Mouse (Mus musculus) hindbrain, embryonic 13.5 days (tissue): ENCODE data around the gene Irx3. TPM values are rescaled to one million over a fixed set of nuclear protein-coding genes. Genes with fewer than 3 reads are reported as not detected.

Experiments
- ATAC-seq: fragments of 200-750 bp; cut with Nextera tagmentation; 2 replicates; pipeline ENCODE4 v1.8.0; 2017; ENCODE audit warnings: moderate TSS enrichment; ENCODE audit not compliant: low FRiP score
- H3K27ac ChIP-seq: fragments of 300-500 bp; sonication (generic); 2 replicates; pipeline ENCODE4 v1.5.1; 2015; ENCODE audit warnings: inconsistent platforms, mild to moderate bottlenecking, moderate library complexity
- H3K27me3 ChIP-seq: fragments of 300-500 bp; sonication (generic); 2 replicates; pipeline ENCODE4 v1.6.1; 2015; ENCODE audit warnings: mild to moderate bottlenecking, inconsistent platforms
- H3K36me3 ChIP-seq: fragments of 300-500 bp; sonication (generic); 2 replicates; pipeline ENCODE4 v1.6.1; 2015; ENCODE audit warnings: mild to moderate bottlenecking, inconsistent platforms
- H3K4me1 ChIP-seq: fragments of 300-500 bp; sonication (generic); replicated peaks from 2 replicates; pipeline ENCODE4 v1.6.1; 2015; ENCODE audit warnings: inconsistent platforms
- H3K4me2 ChIP-seq: fragments of 300-500 bp; sonication (generic); 2 replicates; pipeline ENCODE4 v1.6.1; 2015; ENCODE audit warnings: inconsistent platforms, mild to moderate bottlenecking, moderate library complexity
- H3K4me3 ChIP-seq: fragments of 300-500 bp; sonication (generic); 2 replicates; pipeline ENCODE4 v1.5.1; 2015; ENCODE audit warnings: mild to moderate bottlenecking, inconsistent platforms
- H3K9ac ChIP-seq: fragments of 300-500 bp; sonication (generic); 2 replicates; pipeline ENCODE4 v1.6.1; 2015; ENCODE audit warnings: mild to moderate bottlenecking, inconsistent platforms
- H3K9me3 ChIP-seq: fragments of 300-500 bp; sonication (generic); 2 replicates; pipeline ENCODE4 v1.6.1; 2016; ENCODE audit warnings: inconsistent platforms
- WGBS: fragments of 180-500 bp; shearing (Covaris S2); methylation state at CpG from one replicate; pipeline ENCODE4 v1.1.7; 2015; 5-methylcytosine and 5-hydroxymethylcytosine counted together
- polyA plus RNA-seq: library from polyadenylated mRNA; unstranded; fragments of >200 nt; fragmentation: Nextera tagmentation; extraction: Ambion mirVana; gene quantifications from 2 replicates; pipeline ENCODE4 v1.2.1, GENCODE M21; 2015

Irx3 gene
- polyA plus RNA-seq, 1 experiment from 2014 or later: 20.4 TPM

DNA sequence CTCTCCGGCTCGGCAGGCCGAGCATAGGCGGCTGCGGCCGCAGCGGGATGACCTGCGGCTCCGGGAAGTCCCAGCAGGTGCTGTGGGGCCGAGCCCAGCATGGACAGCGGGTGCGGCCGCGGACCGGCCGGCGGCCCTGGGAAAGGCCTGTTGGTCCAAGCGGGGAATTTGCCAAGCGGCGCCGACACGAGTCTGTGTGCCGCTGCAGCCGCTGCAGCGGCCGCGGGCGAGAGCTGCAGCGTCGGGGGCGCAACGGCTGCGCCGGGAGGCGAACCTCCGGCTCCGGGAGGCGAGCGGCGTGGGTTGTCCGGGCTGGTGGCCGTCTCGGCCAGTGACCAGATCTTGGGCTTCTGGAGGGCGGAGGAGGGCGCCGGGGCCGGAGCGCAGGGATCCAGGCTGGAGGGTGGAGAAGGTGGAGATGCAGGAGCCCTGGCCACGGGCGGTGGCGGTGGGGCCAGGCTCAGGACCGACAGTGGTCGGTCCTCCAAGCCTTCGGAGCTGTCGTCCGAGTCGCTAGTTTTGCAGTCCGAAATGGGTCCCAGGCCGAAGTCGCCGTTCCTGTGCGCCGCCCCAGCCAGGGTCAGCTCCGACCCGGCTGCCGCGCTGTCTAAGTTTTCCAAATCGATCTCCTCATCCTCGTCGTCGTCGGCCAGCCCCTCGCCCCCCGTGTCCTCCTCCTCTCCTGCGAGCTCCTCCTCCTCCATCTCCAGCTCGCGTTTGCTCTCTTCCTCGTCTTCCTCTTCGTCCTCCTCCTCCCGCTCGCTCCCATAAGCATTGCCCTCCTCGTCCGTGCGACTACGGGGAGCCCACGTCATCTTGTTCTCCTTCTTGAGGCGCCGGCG lies 2.0 kb downstream of the Irx3 start:
- Histone ChIP-seq H3K27me3 (peaks cover 78% of the 10 kb centered on the region), H3K36me3 (no peaks in the 10 kb centered on the region), H3K9ac (peak overlapping the region; percentile 95), H3K4me3 (peak overlapping the region; percentile 59), H3K27ac (peak overlapping the region; percentile 96), H3K4me2 (peak overlapping the region; percentile 66), H3K9me3 (no peaks in the 10 kb centered on the region), H3K4me1 (peaks cover 74% of the 10 kb centered on the region)
- no peak for ATAC-seq
- WGBS: under 1% methylated on average over 82 of the region's 89 CpGs

DNA sequence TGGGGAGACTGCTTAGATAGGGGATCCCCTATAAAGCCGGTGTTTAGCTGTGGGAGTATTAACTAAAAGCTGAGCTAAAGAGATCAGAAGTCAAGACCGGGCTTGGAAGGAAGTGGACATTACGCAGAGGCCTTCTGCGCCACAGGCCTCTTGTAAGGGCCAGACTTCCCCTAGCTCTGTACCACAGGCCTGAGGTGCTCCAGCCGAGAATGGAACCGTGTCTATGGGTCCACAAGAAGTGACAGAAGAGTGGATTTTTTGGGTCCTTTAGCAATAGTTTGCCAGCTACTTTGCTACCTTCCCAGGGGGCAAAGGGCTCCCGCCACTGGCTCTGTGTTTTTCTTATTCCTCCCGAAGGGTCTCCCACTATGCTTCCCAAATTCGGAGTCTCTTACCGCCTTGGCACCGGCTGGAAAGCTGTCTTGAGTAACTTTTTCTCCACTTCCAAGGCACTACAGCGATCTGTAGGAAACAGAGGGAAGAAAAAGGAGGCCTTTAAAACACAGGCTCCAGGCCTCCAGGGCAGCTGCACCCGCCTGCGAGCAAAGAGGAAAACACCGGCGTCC lies 2.8 kb downstream of the Irx3 start:
- H3K27me3 ChIP-seq: peaks cover 78% of the 10 kb centered on the region
- peak overlapping the region; percentile 96 for H3K27ac ChIP-seq
- H3K9ac ChIP-seq: peak overlapping the region; percentile 95
- no peaks in the 10 kb centered on the region for H3K36me3 ChIP-seq
- WGBS: 12% methylated on average over 16 of the region's 16 CpGs
- H3K4me3 ChIP-seq: peak overlapping the region; percentile 59
- H3K4me2 ChIP-seq: peak overlapping the region; percentile 66
- ATAC-seq: no peak
- H3K9me3 ChIP-seq: no peaks in the 10 kb centered on the region
- H3K4me1 ChIP-seq: peaks cover 67% of the 10 kb centered on the region

DNA sequence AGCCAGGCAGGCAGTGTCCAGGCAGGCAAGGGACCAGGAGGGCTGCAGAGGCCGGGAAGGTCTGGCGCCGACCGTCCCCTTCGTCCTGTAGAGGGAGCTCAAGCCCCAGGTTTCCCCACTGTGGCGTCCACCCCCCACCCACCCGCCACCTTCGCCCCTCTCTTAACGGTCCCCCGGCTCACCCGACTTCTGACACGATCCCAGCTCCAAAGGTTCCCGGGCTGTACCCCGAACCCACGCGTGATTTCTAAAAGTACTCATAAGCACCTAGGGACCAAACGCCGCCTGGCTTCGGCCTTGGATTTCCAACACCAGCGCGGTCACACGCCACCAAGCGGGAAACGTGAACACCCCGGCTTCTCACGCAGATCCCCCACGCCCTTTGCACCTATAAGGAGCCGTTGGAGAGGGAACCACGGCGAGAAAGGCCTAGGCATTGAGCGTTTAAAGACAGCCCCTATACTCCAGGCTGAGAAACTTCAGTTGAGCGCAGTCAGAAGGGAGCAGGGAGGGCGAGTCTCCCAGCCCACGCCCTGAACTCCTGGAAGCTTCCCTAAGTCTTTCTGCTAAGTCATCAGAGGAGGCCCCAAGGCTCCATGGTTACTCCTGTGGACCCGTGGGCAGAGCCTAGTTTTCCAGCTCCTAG lies 4.1 kb downstream of the Irx3 start:
- peak overlapping the region; percentile 66 for H3K4me2 ChIP-seq
- H3K9me3 ChIP-seq: no peaks in the 10 kb centered on the region
- ATAC-seq: 0 out of 2 replicates have a peak, but pooled peaks have one; percentile 26
- H3K9ac ChIP-seq: peak overlapping the region; percentile 95
- WGBS: 1% methylated on average over 35 of the region's 35 CpGs
- peaks cover 71% of the 10 kb centered on the region for H3K27me3 ChIP-seq
- peak overlapping the region; percentile 59 for H3K4me3 ChIP-seq
- H3K4me1 ChIP-seq: peaks cover 65% of the 10 kb centered on the region
- no peaks in the 10 kb centered on the region for H3K36me3 ChIP-seq
- peak overlapping the region; percentile 30; the same call in 1 of the 2 replicates for H3K27ac ChIP-seq

DNA sequence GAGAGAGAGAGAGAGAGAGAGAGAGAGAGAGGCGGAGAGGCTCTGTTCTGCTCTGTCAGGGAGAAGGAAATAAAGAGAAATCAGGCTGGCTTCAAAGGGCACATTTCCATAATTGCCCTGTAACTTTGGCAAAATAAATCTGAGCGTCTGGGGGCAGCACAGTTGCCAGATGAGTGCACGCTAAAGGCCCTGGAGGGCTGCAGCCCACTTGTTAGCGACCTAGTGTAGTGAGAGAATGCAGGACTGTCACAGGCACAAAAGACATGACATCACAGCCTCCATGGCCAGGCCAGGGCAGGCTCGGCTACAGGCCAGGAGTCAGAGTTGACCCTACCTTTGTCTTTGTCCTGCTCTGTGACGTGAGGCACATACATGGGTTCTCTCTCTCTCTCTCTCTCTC lies 8.0 kb downstream of the Irx3 start:
- peak; percentile 44; the same call in 1 of the 2 replicates for ATAC-seq
- Histone ChIP-seq H3K4me2 (no peak overlapping the region), H3K27me3 (peaks cover 57% of the 10 kb centered on the region), H3K27ac (no peak overlapping the region), H3K4me1 (peaks cover 27% of the 10 kb centered on the region), H3K9me3 (no peaks in the 10 kb centered on the region), H3K9ac (no peak overlapping the region), H3K4me3 (no peak overlapping the region), H3K36me3 (no peaks in the 10 kb centered on the region)
- WGBS: 8% methylated on average over 6 of the region's 6 CpGs

DNA sequence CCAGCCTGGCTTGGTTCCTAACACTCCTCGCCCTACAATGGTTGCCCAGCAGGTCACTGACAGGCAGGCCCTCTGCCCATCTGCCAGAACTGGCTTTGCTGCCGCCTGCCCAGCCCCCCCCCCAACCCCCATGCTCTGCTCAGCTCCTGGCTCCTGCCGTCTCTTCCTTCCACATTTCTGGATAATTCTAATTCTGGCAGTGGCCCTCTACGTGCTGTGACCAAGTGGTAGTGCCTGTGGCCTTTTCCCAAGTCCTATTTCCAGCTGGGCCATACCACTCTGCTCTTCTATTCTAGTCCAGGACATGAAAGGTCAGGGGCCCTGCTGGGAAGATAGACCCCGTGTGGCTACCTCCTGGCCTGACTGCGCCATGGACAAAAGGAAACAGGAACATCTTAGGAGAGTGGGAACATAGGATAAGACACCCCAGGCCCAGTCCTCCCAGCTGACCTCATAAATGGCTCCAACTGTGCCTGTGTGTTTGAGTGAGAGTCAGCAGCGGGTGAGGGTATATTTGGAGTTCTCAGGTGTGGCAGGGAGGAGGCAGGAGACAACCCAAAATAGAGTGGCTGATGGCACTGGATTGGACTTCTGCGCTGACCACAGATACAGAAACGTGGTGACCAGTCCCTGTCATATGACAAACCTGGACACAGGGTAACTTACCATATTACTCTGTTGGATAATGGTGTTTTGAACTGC lies 14.5 kb downstream of the Irx3 start:
- no peak overlapping the region for H3K9ac ChIP-seq

DNA sequence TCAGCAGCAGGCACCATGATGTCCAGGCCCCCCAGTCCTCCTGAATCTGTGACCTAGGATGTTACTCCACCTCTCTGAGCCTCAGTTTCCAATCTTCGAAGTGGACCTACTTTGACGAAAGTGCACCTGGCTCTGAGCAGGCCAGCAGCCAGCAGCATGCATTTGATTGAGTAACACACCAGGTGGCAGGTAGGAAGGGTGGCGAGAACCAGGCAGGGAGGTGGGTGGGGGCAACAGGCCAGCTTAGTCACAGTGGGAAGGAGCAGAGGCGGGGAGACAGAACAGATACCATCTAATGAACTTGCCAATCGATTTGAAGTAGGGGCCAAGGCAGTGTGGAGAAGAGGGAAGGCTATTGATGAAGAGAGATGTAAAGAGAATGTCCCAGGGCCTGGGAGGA lies 18.9 kb downstream of the Irx3 start:
- H3K4me1 ChIP-seq: no peaks in the 10 kb centered on the region
- 82% methylated on average over 5 of the region's 5 CpGs for WGBS
- H3K27ac ChIP-seq: no peak overlapping the region
- no peak for ATAC-seq
- H3K4me2 ChIP-seq: no peak overlapping the region
- H3K9ac ChIP-seq: no peak overlapping the region
- H3K36me3 ChIP-seq: no peaks in the 10 kb centered on the region
- no peak overlapping the region for H3K4me3 ChIP-seq
- no peaks in the 10 kb centered on the region for H3K9me3 ChIP-seq
- peaks cover 17% of the 10 kb centered on the region; the same call in 1 of the 2 replicates for H3K27me3 ChIP-seq

More for the DNA sequence above, 14.5 kb downstream of the Irx3 start:
- H3K4me2 ChIP-seq: no peak overlapping the region
- no peak overlapping the region for H3K4me3 ChIP-seq
- peaks cover 17% of the 10 kb centered on the region for H3K27me3 ChIP-seq
- ATAC-seq: no peak
- no peaks in the 10 kb centered on the region for H3K9me3 ChIP-seq
- no peaks in the 10 kb centered on the region for H3K36me3 ChIP-seq
- WGBS: 65% methylated on average over 9 of the region's 9 CpGs
- no peak overlapping the region for H3K27ac ChIP-seq
- no peaks in the 10 kb centered on the region for H3K4me1 ChIP-seq

DNA sequence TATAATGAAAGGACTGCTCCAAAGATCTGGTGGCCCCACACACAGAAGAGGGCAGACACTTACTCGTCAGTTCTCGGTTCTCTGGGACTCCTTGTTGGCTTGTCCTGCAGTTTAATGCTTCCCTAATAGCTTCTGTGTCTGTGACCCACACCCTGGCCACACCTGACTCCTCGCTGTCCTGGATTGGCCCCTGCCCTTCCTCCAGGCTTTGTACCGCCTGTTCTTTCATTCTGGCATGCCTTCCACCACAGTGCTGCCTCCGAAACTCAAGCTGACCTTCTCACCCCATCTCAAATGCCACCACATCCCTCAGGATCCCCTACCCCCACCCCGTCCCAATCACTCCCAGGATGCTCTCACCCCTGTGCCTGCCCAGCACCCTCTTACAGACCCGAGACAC lies 19.7 kb downstream of the Irx3 start:
- no peaks in the 10 kb centered on the region for H3K36me3 ChIP-seq
- H3K9me3 ChIP-seq: no peaks in the 10 kb centered on the region
- no peaks in the 10 kb centered on the region for H3K4me1 ChIP-seq
- WGBS: 79% methylated on average over 7 of the region's 7 CpGs
- H3K4me2 ChIP-seq: no peak overlapping the region
- ATAC-seq: no peak
- no peak overlapping the region for H3K4me3 ChIP-seq
- H3K27me3 ChIP-seq: peaks cover 13% of the 10 kb centered on the region; the same call in 1 of the 2 replicates
- no peak overlapping the region for H3K27ac ChIP-seq
- H3K9ac ChIP-seq: no peak overlapping the region

DNA sequence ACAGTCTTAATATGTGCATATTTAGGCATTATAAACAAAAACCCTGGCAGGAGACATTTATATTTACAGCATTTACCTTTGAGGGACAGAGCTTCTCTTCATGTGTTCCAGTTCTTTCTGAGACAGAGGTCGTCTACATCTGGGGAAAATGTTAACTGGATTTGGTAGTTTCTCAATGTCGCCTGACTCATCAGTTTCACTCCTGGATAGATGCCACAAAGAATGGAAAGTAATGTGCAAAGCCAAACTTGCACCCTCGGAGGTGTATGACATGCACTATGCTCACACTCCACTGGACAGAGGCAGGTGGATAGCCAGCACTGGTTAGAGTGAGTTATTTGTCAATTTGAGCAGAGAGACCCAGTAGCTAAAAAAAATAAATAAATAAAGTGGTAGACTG lies 21.2 kb downstream of the Irx3 start:
- Histone ChIP-seq H3K27me3 (peaks cover 19% of the 10 kb centered on the region; the same call in 1 of the 2 replicates), H3K9me3 (no peaks in the 10 kb centered on the region), H3K36me3 (no peaks in the 10 kb centered on the region), H3K4me2 (no peak overlapping the region), H3K4me3 (no peak overlapping the region), H3K27ac (no peak overlapping the region), H3K4me1 (no peaks in the 10 kb centered on the region), H3K9ac (no peak overlapping the region)
- WGBS: 77% methylated on average over 3 of the region's 3 CpGs
- ATAC-seq: no peak

DNA sequence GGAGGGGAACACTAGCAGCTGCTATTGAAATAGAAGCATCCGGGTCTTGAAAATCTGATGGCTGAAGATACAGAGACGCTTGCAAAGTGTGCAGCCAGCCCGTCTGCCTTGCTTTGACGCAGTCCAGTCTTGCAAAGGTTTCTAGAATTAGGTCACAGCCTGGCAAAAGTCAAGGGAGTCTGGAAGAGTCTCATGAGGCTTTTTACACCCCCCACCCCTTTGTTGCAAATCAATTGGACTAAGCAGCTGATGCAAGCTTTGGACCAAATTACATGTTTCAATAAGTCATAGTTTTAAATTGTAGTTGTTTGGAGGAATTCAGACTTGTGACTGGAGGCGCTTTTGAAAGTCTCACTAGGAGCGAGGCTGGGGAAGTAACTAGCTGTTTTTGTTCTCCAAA lies 33.0 kb downstream of the Irx3 start:
- Histone ChIP-seq H3K9ac (no peak overlapping the region), H3K4me3 (no peak overlapping the region), H3K36me3 (no peaks in the 10 kb centered on the region), H3K4me1 (no peaks in the 10 kb centered on the region; the same call in 1 of the 2 replicates), H3K9me3 (no peaks in the 10 kb centered on the region), H3K4me2 (no peak overlapping the region), H3K27me3 (peaks cover 13% of the 10 kb centered on the region; the same call in 1 of the 2 replicates), H3K27ac (no peak overlapping the region)
- ATAC-seq: no peak
- WGBS: 88% methylated on average over 6 of the region's 6 CpGs

DNA sequence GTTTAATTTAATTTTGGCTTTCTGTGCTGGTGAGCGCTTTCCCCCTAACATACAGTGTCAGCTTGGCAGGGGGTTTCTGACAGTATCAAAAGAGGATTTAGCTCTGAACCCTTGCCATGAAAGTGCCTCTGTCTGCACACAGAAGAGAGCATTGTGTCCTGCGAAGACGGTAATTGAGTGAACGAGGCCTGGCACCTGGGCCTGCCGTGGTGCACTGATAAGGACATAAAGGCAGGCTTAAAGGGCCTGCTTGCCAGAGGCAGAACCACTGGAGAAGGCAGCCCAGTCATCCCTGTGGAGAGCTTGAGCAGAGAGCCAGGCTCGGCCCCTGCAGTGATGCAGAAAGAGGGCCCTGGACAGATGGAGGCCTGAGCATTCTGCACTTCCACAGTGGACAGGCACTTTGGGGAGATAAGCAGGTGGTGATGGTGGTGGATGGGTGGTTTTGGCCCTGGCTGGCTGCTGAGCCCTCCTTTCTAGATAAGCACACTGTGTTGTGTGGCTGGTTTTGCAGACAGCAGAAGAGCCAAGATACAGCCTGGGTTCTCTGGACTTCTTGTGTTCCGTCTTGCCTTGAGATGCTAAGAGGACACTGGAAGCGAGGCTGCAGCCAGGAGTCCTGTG lies 36.3 kb downstream of the Irx3 start:
- no peaks in the 10 kb centered on the region; the same call in 1 of the 2 replicates for H3K4me1 ChIP-seq
- H3K4me2 ChIP-seq: no peak overlapping the region
- H3K9me3 ChIP-seq: no peaks in the 10 kb centered on the region
- H3K27me3 ChIP-seq: peaks cover 11% of the 10 kb centered on the region; the same call in 1 of the 2 replicates
- no peak for ATAC-seq
- 49% methylated on average over 8 of the region's 8 CpGs for WGBS
- no peak overlapping the region for H3K9ac ChIP-seq
- H3K27ac ChIP-seq: no peak overlapping the region
- no peaks in the 10 kb centered on the region for H3K36me3 ChIP-seq
- no peak overlapping the region for H3K4me3 ChIP-seq

DNA sequence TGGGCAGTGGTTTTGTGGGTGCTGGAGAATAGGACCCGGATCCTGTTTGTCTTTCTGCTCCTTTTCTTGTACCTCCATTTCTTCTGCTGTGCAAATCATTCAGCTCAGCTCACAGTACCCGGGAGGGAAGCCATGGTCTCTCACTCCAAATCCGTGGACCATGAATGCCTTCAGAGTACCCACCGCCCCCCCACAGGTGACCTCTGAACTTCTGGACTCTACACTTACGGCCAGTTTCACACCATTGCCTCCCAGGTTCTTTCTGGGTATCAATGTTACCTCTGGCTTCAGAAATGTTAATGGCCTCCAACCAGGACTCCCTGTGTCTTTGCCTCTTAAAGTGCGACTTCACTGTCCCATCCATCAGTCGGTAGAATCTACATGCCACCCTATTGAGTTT lies 46.3 kb downstream of the Irx3 start:
- Histone ChIP-seq H3K4me2 (no peak overlapping the region), H3K4me3 (no peak overlapping the region), H3K27me3 (no peaks in the 10 kb centered on the region), H3K4me1 (0 out of 2 replicates have a peak, but pooled peaks cover 2% of the 10 kb centered on the region), H3K9ac (no peak overlapping the region), H3K27ac (no peak overlapping the region), H3K9me3 (no peaks in the 10 kb centered on the region), H3K36me3 (no peaks in the 10 kb centered on the region)
- WGBS: 79% methylated on average over 7 of the region's 7 CpGs
- no peak for ATAC-seq
